Mouse (Mus musculus) cerebral cortex, adult 2 months (tissue): ENCODE results near the gene Taf4.

Experiments used
- WGBS: fragments of 180-500 bp; shearing (Covaris S2); methylation state at CpG from one replicate; pipeline ENCODE4 v1.1.7; 2018; 5-methylcytosine and 5-hydroxymethylcytosine counted together

Taf4 gene

GRCm38 (mm10) chr2:179982715-179983114 lies 6.3 kb upstream of the Taf4 start:
- WGBS = 90% methylated on average over 3 of the region's 3 CpGs

GRCm38 (mm10) chr2:179980616-179981015 lies 4.2 kb upstream of the Taf4 start:
- 63% methylated on average over 4 of the region's 4 CpGs for whole genome bisulfite sequencing

GRCm38 (mm10) chr2:179979836-179980235 lies 3.4 kb upstream of the Taf4 start:
- WGBS = 35% methylated on average over 8 of the region's 8 CpGs

GRCm38 (mm10) chr2:179978250-179978649 lies 1.8 kb upstream of the Taf4 start:
- WGBS = 86% methylated on average over 3 of the region's 3 CpGs

- WGBS = 4% methylated on average over 10 of the region's 10 CpGs
Observed at GRCm38 (mm10) chr2:179977344-179978025, 1.0 kb upstream of the Taf4 start.

GRCm38 (mm10) chr2:179976295-179976627 lies 185 bp downstream of the Taf4 start:
- WGBS = 2% methylated on average over 53 of the region's 54 CpGs

- 20% methylated on average over 80 of the region's 82 CpGs for WGBS
Observed at GRCm38 (mm10) chr2:179975851-179976250, 595 bp downstream of the Taf4 start.

- WGBS = 11% methylated on average over 45 of the region's 45 CpGs
Observed at GRCm38 (mm10) chr2:179974651-179975471, 1.6 kb downstream of the Taf4 start.

GRCm38 (mm10) chr2:179973871-179974628 lies 2.4 kb downstream of the Taf4 start:
- WGBS = 17% methylated on average over 8 of the region's 8 CpGs

- WGBS = 57% methylated on average over 2 of the region's 2 CpGs
Observed at GRCm38 (mm10) chr2:179972406-179972805, 4.0 kb downstream of the Taf4 start.

GRCm38 (mm10) chr2:179971891-179972290 lies 4.6 kb downstream of the Taf4 start:
- 69% methylated on average over 2 of the region's 2 CpGs for WGBS

GRCm38 (mm10) chr2:179969137-179969536 lies 7.3 kb downstream of the Taf4 start:
- 87% methylated on average over 3 of the region's 3 CpGs for WGBS

GRCm38 (mm10) chr2:179967633-179968032 lies 8.8 kb downstream of the Taf4 start:
- 58% methylated on average over 5 of the region's 5 CpGs for WGBS

- WGBS = 66% methylated on average over 4 of the region's 4 CpGs
Observed at GRCm38 (mm10) chr2:179961420-179961819, 15.0 kb downstream of the Taf4 start.

- WGBS = 71% methylated on average over 6 of the region's 6 CpGs
Observed at GRCm38 (mm10) chr2:179960327-179960726, 16.1 kb downstream of the Taf4 start.

GRCm38 (mm10) chr2:179959391-179959790 lies 17.1 kb downstream of the Taf4 start:
- WGBS = 82% methylated on average over 3 of the region's 3 CpGs

GRCm38 (mm10) chr2:179951542-179952524 lies 24.6 kb downstream of the Taf4 start:
- 70% methylated on average over 14 of the region's 14 CpGs for WGBS

GRCm38 (mm10) chr2:179948820-179949219 lies 27.6 kb downstream of the Taf4 start:
- WGBS = 88% methylated on average over 5 of the region's 5 CpGs

GRCm38 (mm10) chr2:179947607-179948006 lies 28.8 kb downstream of the Taf4 start:
- 23% methylated on average over 5 of the region's 5 CpGs for WGBS

- WGBS = 89% methylated on average over 6 of the region's 6 CpGs
Observed at GRCm38 (mm10) chr2:179946496-179946895, 29.9 kb downstream of the Taf4 start.

GRCm38 (mm10) chr2:179945051-179945450 lies 31.4 kb downstream of the Taf4 start:
- 53% methylated on average over 4 of the region's 4 CpGs for WGBS
